Mouse (Mus musculus) bone marrow, adult 2 months (tissue): ENCODE results near the gene Mbd3.

Source experiments
- CTCF ChIP-seq: fragments of 200-500 bp; IDR thresholded peaks from 2 replicates; pipeline ENCODE4 v1.5.1; 2011; ENCODE audit warnings: low read length, control low read depth; ENCODE audit not compliant: control insufficient read depth, insufficient read depth
- POLR2A ChIP-seq: fragments of 200-500 bp; IDR thresholded peaks from 2 replicates; pipeline ENCODE4 v1.6.1; 2011; ENCODE audit warnings: low read depth, mild to moderate bottlenecking, control low read depth, low read length, borderline replicate concordance; ENCODE audit not compliant: control insufficient read depth

DNA sequence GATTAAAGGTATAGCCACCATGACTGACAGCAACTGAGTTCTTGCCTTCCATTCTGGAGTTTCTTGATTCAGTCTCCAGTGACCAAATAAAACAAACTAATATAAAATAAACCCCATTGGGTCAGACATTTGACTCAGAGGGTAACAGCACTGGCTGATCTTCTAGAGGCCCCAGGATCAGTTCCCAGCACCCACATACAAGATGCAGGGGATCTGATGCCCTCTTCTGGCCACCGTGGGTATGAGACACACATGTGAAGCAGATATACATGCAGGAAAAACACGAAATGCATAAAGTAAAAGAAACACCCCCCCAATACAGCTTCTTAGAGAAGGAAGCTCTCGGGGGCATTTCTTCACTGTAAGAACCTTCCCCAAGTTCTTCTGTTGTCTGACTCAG, 25.7 kb upstream of the Mbd3 start:
- TF ChIP-seq POLR2A: no peak
- no peak for TF ChIP-seq CTCF
